Mouse (Mus musculus): ENCODE data around the gene Cacng2. TPM values are rescaled to one million over a fixed set of nuclear protein-coding genes. Genes with fewer than 3 reads are reported as not detected.

The Cacng2 gene
- not detected in 2 replicates for polyA plus RNA-seq (2015; fragmentation: Nextera tagmentation; extraction: Ambion mirVana)

GRCm38 (mm10) chr15:78119704-78120103 lies at the start of gene Cacng2:
Gene Cacng2, minus strand, starts transcription at chr15:78120028.
- H3K4me3 ChIP-seq (ENCODE audit: low read depth, low read length) = no peak within 1 kb of the TSS

GRCm38 (mm10) chr15:78169566-78169965 lies 49.7 kb upstream of the Cacng2 start:
- H3K9me3 ChIP-seq (ENCODE audit: low read length) = no peaks in the 10 kb centered on the region
- TF ChIP-seq EP300 (IDR thresholded peaks at IDR 0.05) (no peak), CTCF (IDR thresholded peaks at IDR 0.05) (no peak)
- DNase-seq (ENCODE audit: low spot score) (no peak), ATAC-seq (no peak)
- no peak overlapping the region for H3K27ac ChIP-seq (ENCODE audit: low read length)
- peaks cover 7% of the 10 kb centered on the region; the same call in 1 of the 2 replicates for H3K4me1 ChIP-seq (ENCODE audit: insufficient read depth, low read depth, low read length)
- no peak overlapping the region for H3K9ac ChIP-seq (replicated peaks; ENCODE audit: low read depth)
- no peaks in the 10 kb centered on the region for H3K36me3 ChIP-seq (ENCODE audit: insufficient read depth, low read length)
- H3K27me3 ChIP-seq (replicated peaks; ENCODE audit: insufficient read depth, low read length) = no peaks in the 10 kb centered on the region
- 74% methylated on average over 11 of the region's 11 CpGs for WGBS
- H3K4me3 ChIP-seq (ENCODE audit: low read depth, low read length) = no peak overlapping the region
- no peak overlapping the region for H3K4me2 ChIP-seq (replicated peaks; ENCODE audit: low read depth, low read length)

More at GRCm38 (mm10) chr15:78119704-78120103, at the start of gene Cacng2:
- Histone ChIP-seq H3K4me1 (ENCODE audit: insufficient read depth, low read depth, low read length) (no peaks in the 10 kb centered on the region), H3K9me3 (ENCODE audit: low read length) (no peaks in the 10 kb centered on the region), H3K4me2 (replicated peaks; ENCODE audit: low read depth, low read length) (no peak within 1 kb of the TSS), H3K27ac (ENCODE audit: low read length) (no peak within 1 kb of the TSS), H3K9ac (replicated peaks; ENCODE audit: low read depth) (no peak within 1 kb of the TSS), H3K36me3 (ENCODE audit: insufficient read depth, low read length) (no peaks in the 10 kb centered on the region), H3K27me3 (replicated peaks; ENCODE audit: insufficient read depth, low read length) (peaks cover 4% of the 10 kb centered on the region)
- under 1% methylated on average over 25 of the region's 42 CpGs for WGBS
- ATAC-seq (peak; percentile 100), DNase-seq (ENCODE audit: low spot score) (peak; percentile 97)
- TF ChIP-seq EP300 (IDR thresholded peaks at IDR 0.05) = no peak
- TF ChIP-seq CTCF (IDR thresholded peaks at IDR 0.05) = peak; percentile 29

GRCm38 (mm10) chr15:78165292-78165691 lies 45.5 kb upstream of the Cacng2 start:
- no peak overlapping the region for H3K27ac ChIP-seq (ENCODE audit: low read length)
- no peak overlapping the region for H3K4me2 ChIP-seq (replicated peaks; ENCODE audit: low read depth, low read length)
- no peak overlapping the region for H3K4me3 ChIP-seq (ENCODE audit: low read depth, low read length)
- no peaks in the 10 kb centered on the region; the same call in 1 of the 2 replicates for H3K36me3 ChIP-seq (ENCODE audit: insufficient read depth, low read length)
- H3K9ac ChIP-seq (replicated peaks; ENCODE audit: low read depth) = no peak overlapping the region
- no peaks in the 10 kb centered on the region for H3K4me1 ChIP-seq (ENCODE audit: insufficient read depth, low read depth, low read length)
- WGBS = 84% methylated on average over 4 of the region's 4 CpGs
- TF ChIP-seq CTCF (IDR thresholded peaks at IDR 0.05) = no peak
- no peak for TF ChIP-seq EP300 (IDR thresholded peaks at IDR 0.05)
- DNase-seq (ENCODE audit: low spot score) = no peak
- no peaks in the 10 kb centered on the region for H3K9me3 ChIP-seq (ENCODE audit: low read length)
- ATAC-seq = no peak
- H3K27me3 ChIP-seq (replicated peaks; ENCODE audit: insufficient read depth, low read length) = no peaks in the 10 kb centered on the region

GRCm38 (mm10) chr15:78164466-78164865 lies 44.6 kb upstream of the Cacng2 start:
- Histone ChIP-seq H3K36me3 (ENCODE audit: insufficient read depth, low read length) (no peaks in the 10 kb centered on the region; the same call in 1 of the 2 replicates), H3K9ac (replicated peaks; ENCODE audit: low read depth) (no peak overlapping the region), H3K4me3 (ENCODE audit: low read depth, low read length) (no peak overlapping the region), H3K9me3 (ENCODE audit: low read length) (no peaks in the 10 kb centered on the region), H3K27me3 (replicated peaks; ENCODE audit: insufficient read depth, low read length) (no peaks in the 10 kb centered on the region), H3K4me2 (replicated peaks; ENCODE audit: low read depth, low read length) (no peak overlapping the region), H3K27ac (ENCODE audit: low read length) (no peak overlapping the region), H3K4me1 (ENCODE audit: insufficient read depth, low read depth, low read length) (no peaks in the 10 kb centered on the region)
- 91% methylated on average over 11 of the region's 11 CpGs for WGBS
- ATAC-seq = no peak
- no peak for DNase-seq (ENCODE audit: low spot score)
- TF ChIP-seq EP300 (IDR thresholded peaks at IDR 0.05) (no peak), CTCF (IDR thresholded peaks at IDR 0.05) (no peak)

GRCm38 (mm10) chr15:78161946-78162345 lies 42.1 kb upstream of the Cacng2 start:
- 77% methylated on average over 9 of the region's 9 CpGs for WGBS
- no peaks in the 10 kb centered on the region for H3K27me3 ChIP-seq (replicated peaks; ENCODE audit: insufficient read depth, low read length)

GRCm38 (mm10) chr15:78158335-78158734 lies 38.5 kb upstream of the Cacng2 start:
- Histone ChIP-seq H3K27me3 (replicated peaks; ENCODE audit: insufficient read depth, low read length) (no peaks in the 10 kb centered on the region), H3K9me3 (ENCODE audit: low read length) (no peaks in the 10 kb centered on the region), H3K9ac (replicated peaks; ENCODE audit: low read depth) (no peak overlapping the region), H3K4me3 (ENCODE audit: low read depth, low read length) (no peak overlapping the region), H3K27ac (ENCODE audit: low read length) (no peak overlapping the region), H3K36me3 (ENCODE audit: insufficient read depth, low read length) (no peaks in the 10 kb centered on the region), H3K4me1 (ENCODE audit: insufficient read depth, low read depth, low read length) (no peaks in the 10 kb centered on the region), H3K4me2 (replicated peaks; ENCODE audit: low read depth, low read length) (no peak overlapping the region)
- WGBS = 72% methylated on average over 5 of the region's 5 CpGs
- TF ChIP-seq CTCF (IDR thresholded peaks at IDR 0.05) (no peak), EP300 (IDR thresholded peaks at IDR 0.05) (no peak)
- ATAC-seq (no peak), DNase-seq (ENCODE audit: low spot score) (no peak)

More at GRCm38 (mm10) chr15:78161946-78162345, 42.1 kb upstream of the Cacng2 start:
- TF ChIP-seq CTCF (IDR thresholded peaks at IDR 0.05) = no peak
- no peak for TF ChIP-seq EP300 (IDR thresholded peaks at IDR 0.05)
- no peak for DNase-seq (ENCODE audit: low spot score)
- no peak overlapping the region for H3K4me2 ChIP-seq (replicated peaks; ENCODE audit: low read depth, low read length)
- H3K27ac ChIP-seq (ENCODE audit: low read length) = no peak overlapping the region
- ATAC-seq = no peak
- no peaks in the 10 kb centered on the region for H3K9me3 ChIP-seq (ENCODE audit: low read length)
- no peak overlapping the region for H3K4me3 ChIP-seq (ENCODE audit: low read depth, low read length)
- H3K9ac ChIP-seq (replicated peaks; ENCODE audit: low read depth) = no peak overlapping the region
- no peaks in the 10 kb centered on the region; the same call in 1 of the 2 replicates for H3K36me3 ChIP-seq (ENCODE audit: insufficient read depth, low read length)
- no peaks in the 10 kb centered on the region for H3K4me1 ChIP-seq (ENCODE audit: insufficient read depth, low read depth, low read length)

- H3K27ac ChIP-seq (ENCODE audit: low read length) = no peak overlapping the region
- H3K4me2 ChIP-seq (replicated peaks; ENCODE audit: low read depth, low read length) = no peak overlapping the region
- no peaks in the 10 kb centered on the region for H3K4me1 ChIP-seq (ENCODE audit: insufficient read depth, low read depth, low read length)
- H3K27me3 ChIP-seq (replicated peaks; ENCODE audit: insufficient read depth, low read length) = no peaks in the 10 kb centered on the region
- WGBS = 70% methylated on average over 4 of the region's 4 CpGs
- no peaks in the 10 kb centered on the region for H3K9me3 ChIP-seq (ENCODE audit: low read length)
- TF ChIP-seq EP300 (IDR thresholded peaks at IDR 0.05) = no peak
- no peak for TF ChIP-seq CTCF (IDR thresholded peaks at IDR 0.05)
- H3K4me3 ChIP-seq (ENCODE audit: low read depth, low read length) = no peak overlapping the region
- DNase-seq (ENCODE audit: low spot score) = no peak
- H3K9ac ChIP-seq (replicated peaks; ENCODE audit: low read depth) = no peak overlapping the region
- no peaks in the 10 kb centered on the region for H3K36me3 ChIP-seq (ENCODE audit: insufficient read depth, low read length)
- ATAC-seq = no peak
Observed at GRCm38 (mm10) chr15:78157824-78158223, 38.0 kb upstream of the Cacng2 start.
